Mouse (Mus musculus) CD4-positive, CD25-positive, alpha-beta regulatory T cell, adult 2 months (primary cell): ENCODE results near the gene Rprd1b.
A peak's percentile ranks its signal among the peaks of the same experiment; 100 is the strongest.

Experiments
- DNase-seq: peaks from one replicate; pipeline ENCODE4 v3.0.0-alpha.2; 2012; ENCODE audit warnings: low read depth, low spot score

Gene Rprd1b

DNA sequence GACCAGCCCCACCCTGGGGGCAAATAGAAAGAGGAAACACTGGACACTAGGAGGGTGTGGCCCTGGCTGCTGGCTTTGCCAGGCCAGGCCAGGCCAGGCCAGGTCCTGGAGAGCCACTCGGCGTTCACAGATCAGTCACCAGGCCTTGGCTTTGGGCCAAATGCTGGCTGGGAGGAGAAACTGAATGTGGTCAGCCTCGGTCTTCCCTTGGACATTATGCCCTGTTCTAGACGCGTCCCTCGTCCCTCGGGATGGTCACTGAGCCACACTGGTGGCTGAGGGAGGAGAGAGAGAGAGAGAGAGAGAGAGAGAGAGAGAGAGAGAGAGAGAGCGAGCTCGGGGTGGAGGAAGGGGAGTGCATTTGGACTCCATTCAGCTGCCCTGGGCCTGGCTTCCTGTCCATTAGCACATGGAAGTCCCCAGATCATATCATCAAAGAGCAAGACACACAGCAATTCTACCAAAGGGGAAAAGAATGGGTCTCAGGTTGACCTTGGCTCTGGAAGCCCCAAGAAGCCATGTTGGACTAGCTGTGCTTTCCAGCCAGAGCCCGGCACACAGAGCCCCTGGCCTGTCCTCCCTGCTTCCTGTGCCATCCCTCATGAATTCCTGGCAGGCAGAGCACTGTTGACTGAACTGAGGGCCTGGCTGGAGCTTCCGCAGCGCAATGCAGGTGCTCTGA lies 93.5 kb downstream of the Rprd1b start:
- no peak for DNase-seq

DNA sequence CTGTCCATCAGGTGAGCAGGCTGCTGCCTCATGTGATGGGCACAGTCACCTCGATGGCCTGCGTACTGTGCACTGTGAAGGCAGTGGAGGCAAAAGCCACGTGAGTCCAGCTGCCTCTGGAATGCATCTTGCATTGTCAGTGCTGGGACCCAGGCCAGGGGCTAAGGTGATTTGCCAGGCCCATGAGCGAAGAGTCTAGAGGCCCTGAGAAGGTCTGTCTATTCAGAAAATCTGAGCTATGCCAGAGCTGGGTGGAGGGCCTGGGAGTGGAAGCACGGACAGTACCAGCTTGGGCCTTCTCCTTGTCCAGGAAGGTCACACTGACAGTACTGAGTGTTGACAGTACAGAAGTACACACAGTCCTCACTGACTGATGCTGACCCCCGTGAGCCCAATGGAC lies 94.5 kb downstream of the Rprd1b start:
- no peak for DNase-seq

DNA sequence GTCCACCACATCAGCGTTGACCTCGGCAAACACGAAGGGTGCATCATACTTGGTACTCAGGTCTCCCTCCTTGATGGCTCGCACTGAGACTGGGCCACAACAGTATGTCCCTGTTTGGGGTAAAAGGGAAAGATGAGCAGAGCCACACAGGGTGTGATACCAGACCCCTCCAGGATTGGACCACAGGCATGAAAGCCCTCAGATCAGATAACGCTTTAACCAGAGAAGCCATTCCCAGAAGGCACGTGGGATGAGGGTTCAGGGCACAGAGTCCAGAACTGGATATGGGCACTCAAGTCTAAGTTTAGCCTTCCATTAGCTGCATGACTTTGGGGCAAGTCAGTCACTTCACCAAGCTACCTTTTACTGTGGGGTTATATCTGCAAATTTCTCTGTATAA lies 98.9 kb downstream of the Rprd1b start:
- no peak for DNase-seq

DNA sequence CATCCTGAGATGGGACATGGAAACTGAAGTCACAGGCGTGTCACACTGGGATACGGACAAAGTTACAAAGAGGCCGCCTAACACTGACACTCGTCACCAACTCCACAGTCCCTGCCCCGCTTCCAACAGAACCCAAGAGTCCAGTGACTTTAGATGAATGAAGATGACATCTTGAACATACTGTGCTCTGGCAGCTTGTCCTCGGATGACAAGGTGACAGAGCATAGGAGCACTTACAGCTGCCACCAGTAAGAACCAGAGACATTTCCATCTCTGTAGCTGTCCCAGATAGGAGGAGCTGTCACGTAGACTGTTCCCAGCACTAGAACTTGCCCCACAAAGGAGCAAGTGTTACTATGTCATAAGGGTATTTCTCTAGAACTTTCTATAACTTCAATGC lies 99.6 kb downstream of the Rprd1b start:
- DNase-seq = no peak

DNA sequence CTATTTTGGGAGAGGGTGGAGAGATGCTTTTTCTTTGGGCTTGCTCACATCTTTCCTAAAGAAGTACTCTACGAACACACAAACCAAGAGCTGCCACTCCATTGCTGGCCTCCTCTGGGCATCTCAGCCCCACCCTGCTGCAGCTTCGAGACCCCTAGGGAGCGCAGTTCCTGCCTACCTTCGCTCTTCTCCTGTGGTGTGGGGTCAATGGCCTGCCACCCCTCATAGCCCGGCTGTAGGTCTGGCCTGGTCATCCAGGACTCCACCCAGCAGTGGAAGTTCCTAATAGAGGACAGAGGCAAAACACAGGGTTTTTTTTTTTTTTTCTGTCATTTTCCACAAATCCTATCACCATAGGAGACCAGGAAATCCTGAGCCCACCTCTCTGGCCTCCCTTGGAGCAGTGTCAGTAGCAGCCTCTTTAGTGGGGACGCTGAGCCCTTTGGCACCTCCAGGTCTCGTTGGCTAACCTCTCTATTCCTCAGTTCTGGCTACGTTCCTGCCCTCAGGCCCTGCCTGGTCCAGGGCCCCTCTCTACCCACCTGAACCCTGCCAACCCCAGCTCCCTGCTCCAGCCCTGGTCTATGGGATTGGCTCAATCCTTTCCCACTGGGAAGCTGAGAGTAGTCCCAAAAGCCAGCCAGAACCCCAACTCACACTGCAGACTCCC lies 100.3 kb downstream of the Rprd1b start:
- no peak for DNase-seq

DNA sequence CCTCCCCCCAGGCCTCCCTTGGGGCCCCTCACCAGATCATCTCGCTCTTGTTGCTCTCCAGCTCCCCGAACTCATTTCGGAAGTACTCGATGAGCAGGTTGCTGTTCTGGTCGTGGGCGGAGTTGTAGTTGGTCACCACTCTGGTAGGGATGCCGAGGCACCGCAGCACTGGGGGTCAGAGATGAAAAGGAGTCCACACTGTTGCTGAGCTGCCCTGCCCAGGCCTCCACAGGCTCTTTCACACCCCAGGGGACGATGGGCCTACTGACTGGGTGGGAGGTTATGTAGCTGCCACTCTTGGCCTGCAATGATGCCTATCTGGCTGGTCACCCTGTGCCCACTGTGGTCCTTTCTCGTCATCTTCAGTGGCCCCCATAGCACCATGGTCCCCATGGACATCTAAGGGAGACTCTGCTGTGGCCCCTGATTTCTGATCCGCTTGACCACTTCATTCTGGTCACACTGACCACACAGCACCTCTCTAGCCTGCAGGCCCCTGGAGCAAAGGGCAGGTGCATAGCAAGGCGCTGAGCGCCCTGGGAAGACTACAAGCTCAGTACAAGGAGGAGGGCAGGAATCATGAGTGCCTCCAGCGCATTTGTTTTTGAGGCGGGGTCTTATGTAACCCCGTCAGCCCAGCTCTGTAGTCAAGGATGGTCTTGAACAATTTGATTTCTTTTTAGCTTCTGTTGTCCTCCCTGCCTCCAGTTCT lies 101.2 kb downstream of the Rprd1b start:
- no peak for DNase-seq

DNA sequence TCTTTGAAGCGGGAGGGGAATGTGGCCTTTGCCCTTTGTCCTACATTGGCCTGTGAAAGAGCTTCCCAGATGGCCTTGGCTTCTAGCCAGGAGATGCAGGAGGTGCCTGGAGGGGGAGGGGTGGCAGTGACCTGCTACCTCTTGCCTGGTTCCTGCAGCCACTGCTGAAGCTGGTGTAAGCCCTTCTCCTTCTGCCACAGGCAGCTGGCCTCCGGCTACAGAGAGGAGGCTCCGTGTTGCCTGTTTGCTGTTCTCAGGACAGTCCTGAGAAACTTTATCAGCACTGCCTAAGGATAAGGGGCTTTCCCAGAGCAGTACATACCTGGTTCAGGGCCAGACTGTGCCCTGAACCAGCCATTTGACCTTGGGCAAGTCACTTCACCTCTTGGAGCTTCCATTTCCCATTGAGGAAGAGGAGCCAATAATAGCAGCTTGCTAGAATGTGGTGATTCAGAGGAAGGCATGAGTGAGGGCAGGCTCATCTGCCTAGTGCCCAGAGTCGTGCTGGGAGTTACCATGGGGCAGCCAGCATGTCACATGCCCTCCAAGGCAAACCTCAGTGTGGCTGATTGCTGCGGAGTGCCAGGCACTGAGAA lies 102.2 kb downstream of the Rprd1b start:
- DNase-seq = no peak

DNA sequence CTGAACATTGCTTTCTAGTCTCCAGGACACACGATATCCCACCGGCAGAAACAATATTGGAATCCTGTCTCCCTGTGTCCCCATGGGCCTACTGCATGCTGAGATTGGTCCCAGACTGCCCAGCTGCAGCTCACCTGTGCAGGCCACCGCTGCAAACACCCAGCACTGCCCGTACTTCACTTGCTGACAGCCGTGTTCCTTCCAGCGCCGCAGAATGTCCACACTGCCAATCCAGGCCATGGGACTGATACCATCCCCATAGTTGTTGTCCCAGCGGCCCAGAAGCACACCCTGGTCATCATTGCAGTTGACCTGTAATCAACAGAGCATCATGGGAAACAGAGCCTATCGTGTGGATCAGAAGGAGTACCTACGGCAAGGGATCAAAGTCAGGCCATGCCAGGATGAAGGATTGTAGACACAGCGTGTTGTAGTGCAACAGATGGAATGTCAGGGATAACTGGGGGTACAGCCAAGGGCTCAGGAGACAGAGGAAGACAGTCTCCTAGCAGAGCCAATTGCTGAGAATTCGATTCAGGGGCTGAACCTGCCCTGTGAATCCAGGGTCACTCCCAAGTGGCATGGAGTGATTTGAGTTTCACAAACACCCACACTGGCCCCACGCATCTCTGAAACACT lies 103.0 kb downstream of the Rprd1b start:
- no peak for DNase-seq

DNA sequence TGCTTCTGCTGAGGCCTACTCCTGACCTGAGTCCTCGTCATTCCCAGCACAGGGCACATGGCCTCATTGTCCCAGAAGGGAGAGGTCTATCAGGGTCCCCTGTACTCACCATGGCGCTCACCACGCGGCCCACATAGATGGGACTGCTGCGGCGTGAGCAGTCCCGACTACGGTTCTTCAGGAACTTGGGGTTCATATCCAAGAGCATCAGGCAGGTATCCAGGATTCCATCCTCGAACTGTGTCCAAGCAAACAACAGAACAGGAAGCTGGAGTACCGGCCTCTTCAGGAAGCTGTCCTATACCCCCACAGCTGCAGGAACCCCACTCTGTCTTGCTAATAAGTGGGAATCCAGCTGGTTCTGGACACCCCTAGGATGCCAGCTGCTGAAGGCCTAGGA lies 104.0 kb downstream of the Rprd1b start:
- DNase-seq = no peak

DNA sequence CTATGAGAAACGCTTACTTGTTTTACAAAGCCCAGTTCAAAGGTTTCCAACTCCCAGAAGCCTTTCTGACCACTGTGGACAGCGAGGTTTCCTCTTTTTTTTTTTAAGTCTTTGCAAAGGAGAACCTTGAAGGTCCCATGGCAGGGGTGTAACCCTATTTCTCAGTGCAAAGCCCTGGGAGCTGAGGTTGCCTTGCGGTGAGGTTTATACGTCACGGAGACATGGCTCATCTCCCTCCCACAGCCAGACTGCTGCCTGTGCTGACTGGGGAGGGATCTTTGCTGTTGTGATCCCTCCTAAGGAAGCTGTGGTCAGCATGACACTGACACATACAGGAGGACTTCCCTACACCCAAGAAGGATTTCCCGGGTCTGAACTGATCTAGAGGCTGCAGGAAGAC lies 104.8 kb downstream of the Rprd1b start:
- peak; percentile 55 for DNase-seq

DNA sequence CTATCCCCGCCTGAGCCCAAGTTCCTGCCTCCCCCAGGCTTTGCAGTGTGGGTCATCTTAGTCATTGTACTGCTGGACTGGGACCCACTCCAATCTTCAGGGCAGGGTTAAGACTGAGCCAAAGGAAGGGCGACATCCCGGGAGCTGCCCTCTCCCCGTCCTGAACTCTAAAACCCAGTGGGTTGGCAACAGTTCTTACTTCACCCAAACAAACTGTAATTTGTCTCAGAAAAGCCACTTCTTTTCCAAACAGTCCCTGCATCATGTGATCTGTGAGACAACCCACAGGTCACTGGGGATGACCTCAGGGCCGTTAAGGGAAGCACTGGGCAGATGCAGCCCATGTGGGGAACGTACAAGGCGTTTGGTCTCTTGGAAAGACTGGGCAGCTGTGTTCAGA lies 107.9 kb downstream of the Rprd1b start:
- DNase-seq = no peak

DNA sequence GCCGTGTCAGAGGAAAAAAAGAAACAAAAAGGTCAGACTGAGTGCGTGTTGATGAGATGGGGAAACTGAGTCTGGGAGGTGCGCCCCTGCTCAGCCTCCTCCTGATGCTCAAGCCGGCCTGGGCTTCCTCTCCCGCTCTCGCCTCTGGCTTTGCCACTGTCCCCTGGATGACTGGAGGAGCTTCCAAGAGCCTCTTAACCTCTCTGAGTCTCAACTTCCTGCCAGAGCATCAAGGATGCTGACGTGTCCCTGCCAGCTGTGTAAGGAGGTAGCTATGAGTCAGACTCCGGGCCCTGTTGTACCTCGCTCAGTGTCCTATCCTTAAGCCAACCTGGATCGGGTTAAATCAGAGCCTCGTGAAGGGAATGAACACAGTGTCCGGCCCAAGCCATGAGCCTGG lies 109.5 kb downstream of the Rprd1b start:
- DNase-seq = no peak

DNA sequence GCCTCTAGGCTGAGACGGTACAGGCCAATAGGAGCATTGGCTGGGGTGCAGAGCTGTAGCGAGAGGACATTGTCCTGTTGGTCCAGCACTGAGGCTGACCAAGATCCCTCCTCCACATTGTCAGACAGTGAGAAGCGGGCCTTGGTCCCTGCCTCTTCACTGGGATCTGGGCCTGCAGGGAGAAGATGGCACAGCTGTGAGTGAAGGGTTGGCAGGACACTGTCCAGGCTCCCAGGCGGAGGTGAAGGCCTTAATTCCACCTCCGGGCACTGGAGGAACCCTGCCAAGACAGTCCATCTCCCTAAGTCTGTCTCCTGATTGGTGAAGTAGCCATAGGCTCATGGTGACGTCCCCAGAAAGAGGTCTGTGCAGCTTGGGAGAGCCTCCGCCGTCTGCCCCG lies 110.5 kb downstream of the Rprd1b start:
- no peak for DNase-seq

DNA sequence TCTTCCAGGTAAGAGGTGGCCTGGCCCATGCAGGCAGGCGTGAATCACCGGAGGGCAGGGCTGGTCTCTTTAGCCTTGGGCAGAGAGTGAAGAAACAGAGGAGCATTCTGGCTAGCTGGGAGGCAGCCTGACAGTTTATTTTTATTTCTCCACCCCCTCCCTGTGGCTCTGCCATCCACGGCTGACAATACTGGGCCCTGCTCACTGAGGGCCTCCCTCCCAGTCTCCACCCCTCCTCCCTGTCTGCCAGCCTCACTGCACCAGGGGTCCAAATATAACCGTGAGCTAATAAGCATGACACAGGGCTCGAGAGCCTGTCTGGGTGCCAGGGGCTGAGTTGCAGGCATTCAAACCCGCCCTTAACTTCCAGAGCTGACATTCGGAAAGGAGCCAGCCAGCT lies 111.3 kb downstream of the Rprd1b start:
- no peak for DNase-seq

DNA sequence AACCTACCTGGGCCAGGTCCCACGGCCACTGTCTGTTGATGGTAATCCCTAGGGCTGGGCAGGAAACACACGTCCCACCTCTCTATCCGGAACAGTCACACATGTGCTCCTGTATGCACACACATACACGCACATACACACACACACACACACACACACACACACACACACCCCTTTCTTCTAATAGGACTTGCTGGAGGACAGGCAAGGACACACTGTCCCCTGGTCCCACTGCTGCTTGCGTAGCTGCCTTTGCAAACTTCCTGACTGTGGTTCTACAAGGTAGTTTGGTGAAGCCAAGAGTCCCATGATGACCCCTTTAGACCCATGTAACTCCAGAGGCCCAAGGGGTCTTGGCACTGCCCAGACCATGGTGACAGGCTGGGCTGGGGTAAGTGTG lies 112.4 kb downstream of the Rprd1b start:
- no peak for DNase-seq

DNA sequence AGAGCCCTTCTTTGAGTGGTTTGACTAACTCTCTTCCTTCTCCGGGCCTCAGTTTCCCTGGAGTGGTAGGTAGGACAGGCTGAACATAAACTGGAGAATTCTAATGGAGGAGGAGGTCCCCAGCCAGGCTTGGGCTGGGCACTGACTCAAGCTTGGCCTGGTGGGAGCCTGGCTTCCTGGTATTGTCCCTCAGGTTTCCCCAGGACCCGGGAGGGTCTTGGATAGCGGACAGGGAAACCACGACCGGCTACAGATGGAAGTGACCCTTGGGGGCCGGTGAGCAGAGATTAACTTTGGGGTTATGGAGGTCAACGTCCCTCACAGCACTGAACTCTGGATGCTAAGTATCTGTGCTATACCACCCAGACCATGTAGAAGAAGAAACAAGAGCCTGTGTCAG lies 113.0 kb downstream of the Rprd1b start:
- no peak for DNase-seq

DNA sequence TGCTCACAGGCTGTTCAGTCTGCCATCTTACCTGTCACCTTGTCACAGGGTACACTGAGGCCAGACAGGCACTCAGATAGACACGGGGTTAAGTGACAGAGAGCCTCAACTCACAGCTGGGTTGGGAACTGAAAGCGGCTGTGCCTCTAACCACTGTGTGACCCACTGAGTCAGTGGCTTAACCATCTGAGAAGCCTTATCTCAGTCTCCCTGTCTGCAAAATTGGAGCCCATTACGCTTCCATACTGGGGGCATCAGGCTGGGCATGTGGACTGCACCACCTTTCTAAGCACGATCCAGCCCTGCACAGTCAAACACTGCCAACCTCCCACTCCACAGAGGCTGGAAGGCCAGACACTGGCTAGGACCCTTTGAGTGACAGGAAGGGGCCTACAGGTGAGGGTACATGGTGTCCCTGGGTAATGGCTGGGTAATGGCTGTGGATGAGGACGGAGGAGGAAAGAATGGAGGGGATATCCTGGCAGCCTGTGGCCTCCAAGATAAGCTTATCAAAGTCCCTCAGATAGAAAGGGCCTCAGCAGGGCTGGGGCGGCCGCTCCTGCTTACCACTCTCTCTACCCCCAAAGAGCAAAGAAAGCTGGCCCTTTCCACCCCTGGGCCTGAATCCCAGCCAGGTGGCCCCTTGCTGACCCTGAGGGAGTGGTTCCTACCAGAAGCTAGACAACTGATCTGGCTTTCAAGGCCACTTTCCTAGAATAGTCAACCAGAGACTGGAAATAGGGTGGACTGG lies 113.6 kb downstream of the Rprd1b start:
- DNase-seq = no peak

DNA sequence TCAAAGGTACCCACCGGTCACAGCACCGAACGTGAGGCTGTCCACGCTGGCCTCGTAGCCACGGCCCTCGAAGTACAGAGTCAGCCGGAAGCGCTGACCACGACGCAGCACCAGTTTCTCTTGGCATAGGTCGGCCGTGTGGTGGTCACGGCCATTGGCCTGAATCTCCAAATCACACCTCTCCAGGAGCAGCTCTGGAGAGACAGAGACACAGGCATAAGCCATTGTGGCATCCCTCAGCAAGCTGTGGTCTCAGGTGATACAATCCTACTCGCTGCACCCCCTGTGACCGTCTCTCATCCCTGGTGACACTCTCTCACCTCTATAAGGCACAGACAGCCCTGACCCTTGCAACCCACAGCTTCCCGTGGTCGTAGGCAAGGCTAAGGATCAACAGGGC lies 114.7 kb downstream of the Rprd1b start:
- no peak for DNase-seq

DNA sequence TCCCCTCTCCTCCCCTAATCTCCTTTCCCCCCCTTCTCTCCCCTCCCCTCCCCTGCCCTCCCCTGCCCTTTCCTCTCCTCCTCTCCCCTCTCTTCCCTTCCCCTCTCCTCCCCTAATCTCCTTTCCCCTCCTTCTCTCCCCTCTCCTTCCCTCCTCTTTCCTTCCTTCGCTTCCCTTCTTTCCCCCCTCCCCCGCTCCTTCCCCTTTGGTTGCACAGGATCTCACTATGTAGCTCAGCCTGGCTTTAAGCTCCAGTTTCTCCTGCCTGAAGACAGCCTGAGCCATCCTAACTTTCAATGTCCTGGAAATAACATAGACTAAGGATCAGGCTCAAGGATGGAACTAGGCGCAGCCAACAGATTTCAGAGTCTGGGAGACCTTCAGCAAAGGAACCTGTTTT lies 115.5 kb downstream of the Rprd1b start:
- no peak for DNase-seq

DNA sequence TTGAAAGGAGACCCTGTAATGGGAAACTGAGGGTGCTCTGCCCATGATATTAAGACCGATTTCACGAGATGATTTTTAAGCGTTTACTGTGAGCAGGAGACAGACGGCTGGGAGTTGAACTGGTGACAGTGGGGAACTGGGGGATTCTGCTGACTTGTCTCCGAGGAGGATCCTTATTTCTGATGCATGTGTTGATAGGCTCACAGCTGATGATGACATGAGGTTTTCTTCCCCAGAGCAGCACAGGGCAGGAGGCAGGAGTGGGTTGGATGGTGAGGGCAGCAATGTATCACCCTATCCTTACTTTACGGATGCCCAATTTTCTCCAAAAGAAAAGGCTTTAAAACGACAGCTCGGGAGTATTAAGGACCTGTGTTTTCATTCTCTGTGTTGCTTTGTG lies 116.0 kb downstream of the Rprd1b start:
- no peak for DNase-seq

DNA sequence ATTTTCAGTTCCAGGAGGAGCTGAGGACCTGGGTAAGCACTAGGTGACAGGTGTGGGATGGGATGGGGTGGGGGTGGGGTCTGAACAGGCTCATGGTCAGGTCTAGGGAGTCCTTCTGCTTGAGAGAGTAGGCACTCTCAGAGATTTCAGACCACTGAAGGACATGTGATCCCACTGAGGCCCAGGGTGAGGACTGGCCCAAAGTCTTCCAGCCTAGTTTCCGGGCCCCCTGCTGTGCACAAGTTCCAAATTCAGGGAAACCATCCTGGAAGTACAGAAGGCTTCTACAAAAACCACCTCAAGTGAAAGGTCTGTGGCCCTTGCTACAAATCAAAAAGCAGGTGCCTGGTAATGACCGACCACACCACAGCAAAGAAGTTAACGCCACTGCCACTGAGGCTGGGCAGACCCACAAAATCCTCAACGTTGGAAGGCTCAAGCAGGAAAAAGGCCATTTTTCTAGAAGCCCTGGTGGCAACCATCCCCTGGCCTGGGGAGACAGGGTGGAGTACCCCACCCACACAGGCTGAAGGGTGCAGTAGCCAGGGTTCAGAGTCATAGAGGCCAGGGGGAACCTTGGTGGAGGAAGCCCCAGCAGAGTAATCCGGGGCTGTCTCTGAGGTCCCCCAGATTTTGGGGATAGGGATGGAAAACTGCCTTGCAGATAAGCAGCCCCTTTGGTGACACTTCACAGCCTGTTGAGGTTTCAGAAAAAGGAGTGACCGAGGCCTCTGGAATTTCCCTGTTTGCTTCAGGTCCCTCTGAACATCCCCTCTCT lies 116.6 kb downstream of the Rprd1b start:
- DNase-seq = no peak
